Mouse (Mus musculus): ENCODE measurements around the gene Utrn. TPM values are rescaled to one million over a fixed set of nuclear protein-coding genes. Genes with fewer than 3 reads are reported as not detected.
A peak's percentile ranks its signal among the peaks of the same experiment; 100 is the strongest.

Gene Utrn
- polyA plus RNA-seq, 1 experiment from 2014 or later: 23.0 TPM

DNA sequence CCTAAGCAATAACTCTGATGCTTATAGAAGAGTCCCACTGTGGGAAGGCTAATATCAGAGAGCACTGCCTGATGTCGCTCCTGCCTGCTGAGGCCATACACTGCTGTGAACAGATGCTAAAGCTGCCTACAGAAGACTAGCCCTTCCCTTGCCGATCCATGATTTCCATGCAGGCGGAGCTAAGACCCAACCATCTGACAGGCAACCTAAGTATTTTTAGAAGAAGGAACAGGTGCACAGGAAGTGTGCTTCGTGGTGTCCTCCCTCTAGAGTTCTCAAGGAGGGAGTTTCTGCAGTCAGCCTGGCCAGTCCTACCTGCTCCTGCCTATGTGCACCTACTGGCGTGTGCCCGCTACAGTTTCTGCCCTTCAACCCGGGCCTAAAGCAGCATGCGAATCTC lies 150.8 kb downstream of the Utrn start:
- no peak overlapping the region for H3K4me2 ChIP-seq
- DNase-seq (ENCODE audit: low spot score): no peak
- whole genome bisulfite sequencing: 86% methylated on average over 8 of the region's 8 CpGs
- H3K4me1 ChIP-seq (replicated peaks; ENCODE audit: control insufficient read depth, insufficient read depth, low read length): no peaks in the 10 kb centered on the region; the same call in none of the 2 replicates
- ATAC-seq (replicated peaks; ENCODE audit: low FRiP score): no peak
- H3K36me3 ChIP-seq (ENCODE audit: control insufficient read depth, insufficient read depth, low read length): no peaks in the 10 kb centered on the region
- H3K27ac ChIP-seq (ENCODE audit: low read depth, low read length): no peak overlapping the region
- H3K9ac ChIP-seq (ENCODE audit: low read depth, low read length): no peak overlapping the region
- no peaks in the 10 kb centered on the region for H3K9me3 ChIP-seq (ENCODE audit: control insufficient read depth, low read length)
- no peak overlapping the region for H3K4me3 ChIP-seq (ENCODE audit: low read depth, low read length)
- H3K27me3 ChIP-seq (replicated peaks; ENCODE audit: control insufficient read depth, insufficient read depth, low read length): no peaks in the 10 kb centered on the region

DNA sequence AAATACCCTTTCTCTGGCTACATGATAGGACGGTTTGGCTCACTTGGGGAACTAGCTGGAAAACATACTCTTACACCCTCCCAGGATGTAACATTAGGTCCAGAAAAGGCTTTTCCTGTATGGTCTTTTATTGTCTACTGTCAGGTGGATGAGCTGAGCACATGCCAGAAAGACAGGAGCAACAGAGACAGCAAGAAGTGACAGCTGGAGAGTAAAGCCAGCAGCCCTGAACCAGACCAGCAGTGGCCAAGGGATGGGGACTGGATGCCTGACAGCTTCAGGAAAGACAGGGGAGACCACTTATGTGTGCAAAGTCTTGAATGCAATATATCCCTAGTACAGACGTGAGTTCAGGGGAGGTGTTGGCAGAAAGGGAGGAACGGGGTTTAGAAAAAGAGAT lies 151.8 kb downstream of the Utrn start:
- H3K27ac ChIP-seq (ENCODE audit: low read depth, low read length): no peak overlapping the region
- H3K4me3 ChIP-seq (ENCODE audit: low read depth, low read length): no peak overlapping the region
- no peak overlapping the region for H3K9ac ChIP-seq (ENCODE audit: low read depth, low read length)
- no peak for DNase-seq (ENCODE audit: low spot score)
- H3K9me3 ChIP-seq (ENCODE audit: control insufficient read depth, low read length): no peaks in the 10 kb centered on the region
- H3K4me1 ChIP-seq (replicated peaks; ENCODE audit: control insufficient read depth, insufficient read depth, low read length): no peaks in the 10 kb centered on the region; the same call in 1 of the 2 replicates
- ATAC-seq (replicated peaks; ENCODE audit: low FRiP score): no peak
- 89% methylated on average over 3 of the region's 3 CpGs for WGBS
- H3K4me2 ChIP-seq: no peak overlapping the region
- no peaks in the 10 kb centered on the region for H3K36me3 ChIP-seq (ENCODE audit: control insufficient read depth, insufficient read depth, low read length)
- no peaks in the 10 kb centered on the region for H3K27me3 ChIP-seq (replicated peaks; ENCODE audit: control insufficient read depth, insufficient read depth, low read length)

DNA sequence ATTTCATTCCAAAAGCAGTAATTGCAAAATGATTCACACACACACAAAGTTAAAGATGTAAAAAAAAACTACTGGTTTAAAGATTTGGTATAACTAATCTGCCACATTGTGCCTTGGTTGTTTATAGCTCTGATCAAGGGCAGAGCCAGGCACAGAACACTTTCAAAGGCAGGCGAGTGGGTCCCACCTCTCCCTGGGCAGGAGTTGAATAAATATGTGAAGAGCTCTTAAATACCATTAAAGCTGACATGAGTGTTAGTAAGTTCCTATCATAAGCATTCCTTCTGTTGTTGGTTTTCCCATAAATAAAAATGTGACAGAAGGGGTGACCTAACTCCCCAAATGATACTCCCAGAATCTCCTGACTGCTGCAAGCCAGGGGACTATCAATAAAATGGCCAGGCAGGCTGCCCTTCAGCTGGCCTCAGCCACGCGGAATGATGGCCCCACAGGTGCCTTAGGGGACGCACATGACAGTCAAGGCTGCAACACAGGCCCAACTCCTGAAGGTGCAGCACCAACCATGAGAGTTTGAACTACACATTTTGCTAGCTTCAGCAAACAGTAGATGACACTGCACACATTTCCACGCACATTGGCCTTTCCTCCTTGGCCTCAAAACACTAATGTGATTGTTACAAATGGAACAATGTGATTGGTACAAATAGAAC lies 152.4 kb downstream of the Utrn start:
- H3K9ac ChIP-seq (ENCODE audit: low read depth, low read length): no peak overlapping the region
- no peaks in the 10 kb centered on the region for H3K27me3 ChIP-seq (replicated peaks; ENCODE audit: control insufficient read depth, insufficient read depth, low read length)
- H3K36me3 ChIP-seq (ENCODE audit: control insufficient read depth, insufficient read depth, low read length): no peaks in the 10 kb centered on the region
- DNase-seq (ENCODE audit: low spot score) (no peak), ATAC-seq (replicated peaks; ENCODE audit: low FRiP score) (no peak)
- H3K4me3 ChIP-seq (ENCODE audit: low read depth, low read length): no peak overlapping the region
- H3K27ac ChIP-seq (ENCODE audit: low read depth, low read length): no peak overlapping the region
- H3K9me3 ChIP-seq (ENCODE audit: control insufficient read depth, low read length): no peaks in the 10 kb centered on the region
- H3K4me2 ChIP-seq: no peak overlapping the region
- 87% methylated on average over 5 of the region's 5 CpGs for WGBS
- no peaks in the 10 kb centered on the region for H3K4me1 ChIP-seq (replicated peaks; ENCODE audit: control insufficient read depth, insufficient read depth, low read length)

DNA sequence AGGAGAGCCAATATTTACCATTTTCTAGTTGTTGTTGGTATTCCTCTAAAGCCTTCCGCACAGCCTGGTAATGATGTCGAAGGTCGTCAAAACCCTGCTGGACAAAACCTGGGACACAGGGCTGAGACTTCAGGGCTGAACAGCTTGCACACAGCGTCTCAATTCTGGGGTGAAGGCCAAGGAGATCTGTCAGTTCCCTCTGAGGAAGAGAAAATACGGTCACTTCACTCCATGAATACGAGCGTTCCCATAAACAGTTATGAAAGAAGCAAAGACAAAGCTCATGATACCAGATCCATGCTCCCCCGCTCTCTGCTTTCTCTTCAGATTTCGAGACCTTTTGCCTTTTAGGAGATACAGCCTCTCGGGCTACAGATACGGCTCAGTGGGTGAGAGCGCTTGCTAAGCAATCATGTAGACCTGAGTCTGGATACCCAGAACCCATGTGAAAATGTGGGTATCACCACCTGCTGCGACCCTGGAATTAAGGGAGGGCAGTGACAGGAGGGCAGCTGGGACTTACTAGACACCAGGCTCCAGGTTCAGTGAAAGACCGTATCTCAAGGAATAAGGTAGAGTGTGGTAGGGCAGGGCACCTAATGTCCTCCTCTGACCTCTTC lies 155.8 kb downstream of the Utrn start:
- Histone ChIP-seq H3K27me3 (replicated peaks; ENCODE audit: control insufficient read depth, insufficient read depth, low read length) (no peaks in the 10 kb centered on the region), H3K4me2 (no peak overlapping the region), H3K4me1 (replicated peaks; ENCODE audit: control insufficient read depth, insufficient read depth, low read length) (no peaks in the 10 kb centered on the region), H3K4me3 (ENCODE audit: low read depth, low read length) (no peak overlapping the region), H3K9me3 (ENCODE audit: control insufficient read depth, low read length) (no peaks in the 10 kb centered on the region), H3K36me3 (ENCODE audit: control insufficient read depth, insufficient read depth, low read length) (0 out of 2 replicates have a peak, but pooled peaks cover 2% of the 10 kb centered on the region), H3K9ac (ENCODE audit: low read depth, low read length) (no peak overlapping the region), H3K27ac (ENCODE audit: low read depth, low read length) (no peak overlapping the region)
- ATAC-seq (replicated peaks; ENCODE audit: low FRiP score) (no peak), DNase-seq (ENCODE audit: low spot score) (no peak)
- 91% methylated on average over 14 of the region's 14 CpGs for WGBS

DNA sequence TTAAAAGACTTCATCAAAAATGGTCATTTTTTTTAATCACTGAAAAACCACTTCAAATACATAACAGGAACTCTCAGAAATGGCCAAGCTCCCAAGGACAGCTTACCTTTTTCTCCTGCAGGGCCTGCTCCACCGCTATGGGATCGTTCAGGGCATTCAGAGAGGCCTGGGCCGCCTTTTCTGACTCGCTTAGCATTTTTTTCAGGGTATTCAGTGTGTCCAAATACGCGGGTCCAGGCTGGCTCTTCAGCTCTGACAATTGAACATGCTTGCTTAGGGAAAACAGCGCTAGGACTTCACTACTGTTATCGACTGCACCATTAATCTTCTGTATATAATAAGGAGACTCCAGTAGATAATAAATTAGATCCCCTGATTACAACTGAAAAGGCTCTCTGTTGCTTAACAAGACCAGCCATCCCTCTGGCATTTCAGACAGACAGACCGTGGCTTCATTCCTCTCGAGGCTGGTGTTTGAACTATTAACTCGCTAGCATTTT lies 157.8 kb downstream of the Utrn start:
- Histone ChIP-seq H3K9me3 (ENCODE audit: control insufficient read depth, low read length) (no peaks in the 10 kb centered on the region), H3K36me3 (ENCODE audit: control insufficient read depth, insufficient read depth, low read length) (0 out of 2 replicates have a peak, but pooled peaks cover 2% of the 10 kb centered on the region), H3K27ac (ENCODE audit: low read depth, low read length) (no peak overlapping the region), H3K4me1 (replicated peaks; ENCODE audit: control insufficient read depth, insufficient read depth, low read length) (no peaks in the 10 kb centered on the region), H3K27me3 (replicated peaks; ENCODE audit: control insufficient read depth, insufficient read depth, low read length) (no peaks in the 10 kb centered on the region), H3K4me3 (ENCODE audit: low read depth, low read length) (no peak overlapping the region), H3K9ac (ENCODE audit: low read depth, low read length) (no peak overlapping the region), H3K4me2 (no peak overlapping the region)
- DNase-seq (ENCODE audit: low spot score) (no peak), ATAC-seq (replicated peaks; ENCODE audit: low FRiP score) (no peak)
- 85% methylated on average over 11 of the region's 11 CpGs for WGBS

DNA sequence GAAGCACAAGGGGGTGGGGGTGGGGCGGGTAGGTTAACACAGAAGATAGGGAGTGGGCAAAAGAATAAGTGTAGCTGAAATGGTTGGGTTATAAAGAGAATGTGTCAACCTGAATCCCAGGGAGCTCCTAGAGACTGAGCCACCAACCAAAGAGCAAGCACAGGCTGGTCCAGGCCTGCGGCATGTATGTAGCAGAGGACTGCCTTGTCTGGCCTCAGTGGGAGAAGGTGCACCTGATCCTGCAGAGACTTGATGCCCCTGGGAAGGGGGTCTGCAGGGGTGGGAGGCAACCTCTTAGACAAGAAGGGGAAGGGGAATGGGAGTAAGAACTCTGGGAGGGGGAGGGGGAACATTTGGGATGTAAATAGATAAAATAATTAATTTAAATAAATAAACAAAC lies 162.6 kb downstream of the Utrn start:
- Histone ChIP-seq H3K4me3 (ENCODE audit: low read depth, low read length) (no peak overlapping the region), H3K4me1 (replicated peaks; ENCODE audit: control insufficient read depth, insufficient read depth, low read length) (no peaks in the 10 kb centered on the region), H3K4me2 (no peak overlapping the region), H3K36me3 (ENCODE audit: control insufficient read depth, insufficient read depth, low read length) (0 out of 2 replicates have a peak, but pooled peaks cover 2% of the 10 kb centered on the region), H3K27me3 (replicated peaks; ENCODE audit: control insufficient read depth, insufficient read depth, low read length) (no peaks in the 10 kb centered on the region), H3K9ac (ENCODE audit: low read depth, low read length) (no peak overlapping the region), H3K9me3 (ENCODE audit: control insufficient read depth, low read length) (no peaks in the 10 kb centered on the region), H3K27ac (ENCODE audit: low read depth, low read length) (no peak overlapping the region)
- DNase-seq (ENCODE audit: low spot score) (no peak), ATAC-seq (replicated peaks; ENCODE audit: low FRiP score) (no peak)
- WGBS: 75% methylated on average over 2 of the region's 2 CpGs

DNA sequence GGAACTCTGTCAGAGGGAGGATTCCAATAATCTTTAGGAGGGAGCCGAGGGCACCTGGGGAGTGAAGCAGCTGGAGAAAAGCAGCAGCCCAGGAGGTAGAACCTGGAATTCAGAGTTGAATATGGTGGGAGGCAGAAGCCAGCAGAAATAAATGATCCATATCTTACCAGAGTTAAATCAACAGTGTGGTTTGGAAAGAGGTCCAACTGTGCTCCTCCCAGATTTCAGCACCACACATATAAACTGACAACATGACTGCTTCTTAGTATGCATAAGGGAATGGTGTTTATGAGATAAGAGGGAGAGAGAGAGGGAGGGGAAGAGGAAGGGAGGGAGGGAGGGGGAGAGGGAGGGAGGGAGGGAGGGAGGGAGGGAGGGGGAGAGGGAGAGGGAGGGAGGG lies 163.2 kb downstream of the Utrn start:
- Histone ChIP-seq H3K4me3 (ENCODE audit: low read depth, low read length) (no peak overlapping the region), H3K36me3 (ENCODE audit: control insufficient read depth, insufficient read depth, low read length) (0 out of 2 replicates have a peak, but pooled peaks cover 2% of the 10 kb centered on the region), H3K9ac (ENCODE audit: low read depth, low read length) (no peak overlapping the region), H3K27me3 (replicated peaks; ENCODE audit: control insufficient read depth, insufficient read depth, low read length) (no peaks in the 10 kb centered on the region), H3K4me2 (no peak overlapping the region), H3K9me3 (ENCODE audit: control insufficient read depth, low read length) (no peaks in the 10 kb centered on the region), H3K27ac (ENCODE audit: low read depth, low read length) (no peak overlapping the region), H3K4me1 (replicated peaks; ENCODE audit: control insufficient read depth, insufficient read depth, low read length) (no peaks in the 10 kb centered on the region)
- 47% methylated on average over 1 of the region's 1 CpGs for WGBS
- no peak for DNase-seq (ENCODE audit: low spot score)
- ATAC-seq (replicated peaks; ENCODE audit: low FRiP score): peak; percentile 49; the same call in 1 of the 2 replicates

DNA sequence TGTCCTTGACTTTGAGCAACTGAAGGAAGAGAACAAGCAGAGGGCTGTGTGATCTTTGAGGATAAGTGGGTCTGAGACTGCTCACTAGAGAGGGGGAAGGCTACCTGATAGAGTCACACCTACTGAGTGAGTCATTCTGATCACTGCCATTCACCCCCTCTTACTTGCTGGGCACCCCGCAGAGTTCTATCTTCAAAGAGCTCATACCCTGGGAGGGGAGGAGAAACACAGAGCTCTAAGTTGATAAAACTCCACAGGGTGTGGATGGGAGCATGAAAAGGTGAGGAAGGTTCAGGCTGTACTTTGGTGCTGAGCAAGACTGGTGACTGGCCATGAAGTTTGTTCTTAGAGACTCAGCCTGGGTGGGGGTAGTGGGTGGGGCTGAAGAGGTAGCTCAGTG lies 164.9 kb downstream of the Utrn start:
- Histone ChIP-seq H3K4me3 (ENCODE audit: low read depth, low read length) (no peak overlapping the region), H3K27ac (ENCODE audit: low read depth, low read length) (no peak overlapping the region), H3K9ac (ENCODE audit: low read depth, low read length) (no peak overlapping the region), H3K36me3 (ENCODE audit: control insufficient read depth, insufficient read depth, low read length) (0 out of 2 replicates have a peak, but pooled peaks cover 2% of the 10 kb centered on the region), H3K4me2 (no peak overlapping the region), H3K4me1 (replicated peaks; ENCODE audit: control insufficient read depth, insufficient read depth, low read length) (no peaks in the 10 kb centered on the region), H3K9me3 (ENCODE audit: control insufficient read depth, low read length) (no peaks in the 10 kb centered on the region), H3K27me3 (replicated peaks; ENCODE audit: control insufficient read depth, insufficient read depth, low read length) (no peaks in the 10 kb centered on the region)
- 26% methylated on average over 1 of the region's 1 CpGs for WGBS
- ATAC-seq (replicated peaks; ENCODE audit: low FRiP score) (no peak), DNase-seq (ENCODE audit: low spot score) (no peak)

DNA sequence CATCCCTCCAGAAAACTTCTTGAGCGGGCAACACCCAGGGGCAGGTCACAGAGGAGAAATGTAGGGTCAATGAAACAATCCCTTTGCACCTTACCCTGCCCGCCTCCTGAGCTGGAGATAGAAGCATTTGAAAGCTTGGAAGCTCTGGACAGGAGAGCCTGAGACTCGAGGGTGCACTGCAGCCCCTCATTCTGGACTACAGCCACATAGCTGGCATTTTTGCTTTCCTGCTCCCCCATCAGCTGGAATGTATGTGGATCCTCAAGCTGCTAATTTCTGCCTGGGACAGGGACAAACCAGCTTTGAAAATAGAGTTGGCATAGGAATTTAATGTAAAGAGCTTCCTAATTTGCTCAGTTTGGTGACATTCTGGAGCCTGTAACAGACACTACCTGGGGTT lies 165.6 kb downstream of the Utrn start:
- Histone ChIP-seq H3K9ac (ENCODE audit: low read depth, low read length) (no peak overlapping the region), H3K27me3 (replicated peaks; ENCODE audit: control insufficient read depth, insufficient read depth, low read length) (no peaks in the 10 kb centered on the region), H3K36me3 (ENCODE audit: control insufficient read depth, insufficient read depth, low read length) (0 out of 2 replicates have a peak, but pooled peaks cover 2% of the 10 kb centered on the region), H3K4me2 (no peak overlapping the region), H3K4me1 (replicated peaks; ENCODE audit: control insufficient read depth, insufficient read depth, low read length) (no peaks in the 10 kb centered on the region), H3K9me3 (ENCODE audit: control insufficient read depth, low read length) (no peaks in the 10 kb centered on the region), H3K4me3 (ENCODE audit: low read depth, low read length) (no peak overlapping the region), H3K27ac (ENCODE audit: low read depth, low read length) (no peak overlapping the region)
- ATAC-seq (replicated peaks; ENCODE audit: low FRiP score): no peak
- DNase-seq (ENCODE audit: low spot score): no peak
- WGBS: 66% methylated on average over 3 of the region's 3 CpGs

All from liver, embryonic 11.5 days (tissue).